Mouse (Mus musculus): ENCODE results near the gene Hoxa5.

GRCm38 (mm10) chr6:52197271-52197670, 7.1 kb downstream of the Hoxa5 start:
- TF ChIP-seq EP300 (IDR thresholded peaks at IDR 0.05; ENCODE audit: insufficient read depth, low read depth, low read length): peak; percentile 42; the same call in 1 of the 2 replicates
- TF ChIP-seq POLR2A (IDR thresholded peaks at IDR 0.05; ENCODE audit: insufficient read depth, low read depth, low read length): no peak
